Mouse (Mus musculus): Measurements from ENCODE around the gene Trim8. TPM values are rescaled to one million over a fixed set of nuclear protein-coding genes. Genes with fewer than 3 reads are reported as not detected.
A peak's percentile ranks its signal among the peaks of the same experiment; 100 is the strongest.

The Trim8 gene
- polyA plus RNA-seq, 1 experiment from 2014 or later = 31.7 TPM

- ATAC-seq (ENCODE audit: low FRiP score) (no peak), DNase-seq (ENCODE audit: low spot score, missing footprints) (peak; percentile 93)
- Histone ChIP-seq H3K4me3 (ENCODE audit: low read depth, low read length) (no peak overlapping the region), H3K27me3 (ENCODE audit: control insufficient read depth, insufficient read depth, low read length) (no peaks in the 10 kb centered on the region), H3K27ac (ENCODE audit: low read depth, low read length) (peak overlapping the region; percentile 96), H3K9ac (ENCODE audit: low read length) (peak overlapping the region; percentile 63), H3K36me3 (ENCODE audit: control insufficient read depth, insufficient read depth, low read length) (no peaks in the 10 kb centered on the region), H3K4me2 (peak overlapping the region; percentile 52), H3K9me3 (ENCODE audit: control insufficient read depth, low read length) (no peaks in the 10 kb centered on the region), H3K4me1 (ENCODE audit: control insufficient read depth, insufficient read depth, low read length) (peaks cover 89% of the 10 kb centered on the region)
- WGBS = 3% methylated on average over 8 of the region's 8 CpGs
These were observed 29.0 kb downstream of the Trim8 start for GRCm38 (mm10) chr19:46530449-46530990.

GRCm38 (mm10) chr19:46531071-46532030 lies 29.8 kb downstream of the Trim8 start:
- Histone ChIP-seq H3K4me1 (ENCODE audit: control insufficient read depth, insufficient read depth, low read length) (peaks cover 81% of the 10 kb centered on the region), H3K9me3 (ENCODE audit: control insufficient read depth, low read length) (no peaks in the 10 kb centered on the region), H3K27ac (ENCODE audit: low read depth, low read length) (peak overlapping the region; percentile 96), H3K4me2 (peak overlapping the region; percentile 26), H3K36me3 (ENCODE audit: control insufficient read depth, insufficient read depth, low read length) (no peaks in the 10 kb centered on the region), H3K9ac (ENCODE audit: low read length) (peak overlapping the region; percentile 63), H3K4me3 (ENCODE audit: low read depth, low read length) (no peak overlapping the region), H3K27me3 (ENCODE audit: control insufficient read depth, insufficient read depth, low read length) (no peaks in the 10 kb centered on the region)
- peak; percentile 93 for DNase-seq (ENCODE audit: low spot score, missing footprints)
- ATAC-seq (ENCODE audit: low FRiP score) = no peak
- WGBS = 3% methylated on average over 16 of the region's 16 CpGs

GRCm38 (mm10) chr19:46532031-46532688 lies 30.7 kb downstream of the Trim8 start:
- no peak overlapping the region for H3K4me2 ChIP-seq
- no peak for ATAC-seq (ENCODE audit: low FRiP score)
- H3K4me1 ChIP-seq (ENCODE audit: control insufficient read depth, insufficient read depth, low read length) = peaks cover 75% of the 10 kb centered on the region
- H3K4me3 ChIP-seq (ENCODE audit: low read depth, low read length) = no peak overlapping the region
- peak overlapping the region; percentile 25; the same call in 1 of the 2 replicates for H3K27ac ChIP-seq (ENCODE audit: low read depth, low read length)
- no peak for DNase-seq (ENCODE audit: low spot score, missing footprints)
- H3K36me3 ChIP-seq (ENCODE audit: control insufficient read depth, insufficient read depth, low read length) = no peaks in the 10 kb centered on the region
- H3K9ac ChIP-seq (ENCODE audit: low read length) = 0 out of 2 replicates have a peak overlapping the region, but pooled peaks have one; percentile 39
- WGBS = 8% methylated on average over 10 of the region's 10 CpGs
- H3K27me3 ChIP-seq (ENCODE audit: control insufficient read depth, insufficient read depth, low read length) = no peaks in the 10 kb centered on the region
- no peaks in the 10 kb centered on the region for H3K9me3 ChIP-seq (ENCODE audit: control insufficient read depth, low read length)

GRCm38 (mm10) chr19:46533066-46533465 lies 31.6 kb downstream of the Trim8 start:
- no peaks in the 10 kb centered on the region for H3K36me3 ChIP-seq (ENCODE audit: control insufficient read depth, insufficient read depth, low read length)
- H3K4me1 ChIP-seq (ENCODE audit: control insufficient read depth, insufficient read depth, low read length) = peaks cover 67% of the 10 kb centered on the region
- H3K9ac ChIP-seq (ENCODE audit: low read length) = peak overlapping the region; percentile 39; the same call in 1 of the 2 replicates
- H3K4me3 ChIP-seq (ENCODE audit: low read depth, low read length) = no peak overlapping the region
- 28% methylated on average over 4 of the region's 4 CpGs for WGBS
- H3K9me3 ChIP-seq (ENCODE audit: control insufficient read depth, low read length) = no peaks in the 10 kb centered on the region
- no peak overlapping the region for H3K4me2 ChIP-seq
- no peaks in the 10 kb centered on the region for H3K27me3 ChIP-seq (ENCODE audit: control insufficient read depth, insufficient read depth, low read length)
- no peak for ATAC-seq (ENCODE audit: low FRiP score)
- no peak for DNase-seq (ENCODE audit: low spot score, missing footprints)
- H3K27ac ChIP-seq (ENCODE audit: low read depth, low read length) = peak overlapping the region; percentile 41

- no peaks in the 10 kb centered on the region for H3K36me3 ChIP-seq (ENCODE audit: control insufficient read depth, insufficient read depth, low read length)
- H3K27ac ChIP-seq (ENCODE audit: low read depth, low read length) = 0 out of 2 replicates have a peak overlapping the region, but pooled peaks have one; percentile 46
- DNase-seq (ENCODE audit: low spot score, missing footprints) = peak; percentile 85
- H3K4me2 ChIP-seq = no peak overlapping the region
- no peaks in the 10 kb centered on the region for H3K27me3 ChIP-seq (ENCODE audit: control insufficient read depth, insufficient read depth, low read length)
- no peak overlapping the region for H3K9ac ChIP-seq (ENCODE audit: low read length)
- WGBS = 57% methylated on average over 5 of the region's 5 CpGs
- no peaks in the 10 kb centered on the region for H3K9me3 ChIP-seq (ENCODE audit: control insufficient read depth, low read length)
- no peak overlapping the region for H3K4me3 ChIP-seq (ENCODE audit: low read depth, low read length)
- peaks cover 62% of the 10 kb centered on the region for H3K4me1 ChIP-seq (ENCODE audit: control insufficient read depth, insufficient read depth, low read length)
- ATAC-seq (ENCODE audit: low FRiP score) = no peak
These were observed 32.0 kb downstream of the Trim8 start for GRCm38 (mm10) chr19:46533525-46533924.

- ATAC-seq (ENCODE audit: low FRiP score) (no peak), DNase-seq (ENCODE audit: low spot score, missing footprints) (peak; percentile 51)
- H3K4me1 ChIP-seq (ENCODE audit: control insufficient read depth, insufficient read depth, low read length) = peaks cover 51% of the 10 kb centered on the region
- H3K9ac ChIP-seq (ENCODE audit: low read length) = no peak overlapping the region
- 44% methylated on average over 6 of the region's 6 CpGs for WGBS
- no peak overlapping the region for H3K4me3 ChIP-seq (ENCODE audit: low read depth, low read length)
- no peak overlapping the region for H3K27ac ChIP-seq (ENCODE audit: low read depth, low read length)
- H3K4me2 ChIP-seq = no peak overlapping the region
- no peaks in the 10 kb centered on the region for H3K9me3 ChIP-seq (ENCODE audit: control insufficient read depth, low read length)
- no peaks in the 10 kb centered on the region for H3K27me3 ChIP-seq (ENCODE audit: control insufficient read depth, insufficient read depth, low read length)
- no peaks in the 10 kb centered on the region for H3K36me3 ChIP-seq (ENCODE audit: control insufficient read depth, insufficient read depth, low read length)
These were observed 33.1 kb downstream of the Trim8 start for GRCm38 (mm10) chr19:46534542-46535098.

GRCm38 (mm10) chr19:46537357-46537756 lies 35.9 kb downstream of the Trim8 start:
- H3K27me3 ChIP-seq (ENCODE audit: control insufficient read depth, insufficient read depth, low read length) = no peaks in the 10 kb centered on the region
- peaks cover 15% of the 10 kb centered on the region for H3K36me3 ChIP-seq (ENCODE audit: control insufficient read depth, insufficient read depth, low read length)
- no peak for ATAC-seq (ENCODE audit: low FRiP score)
- no peak overlapping the region for H3K4me3 ChIP-seq (ENCODE audit: low read depth, low read length)
- H3K4me2 ChIP-seq = no peak overlapping the region
- 94% methylated on average over 9 of the region's 9 CpGs for WGBS
- no peak overlapping the region for H3K9ac ChIP-seq (ENCODE audit: low read length)
- H3K9me3 ChIP-seq (ENCODE audit: control insufficient read depth, low read length) = no peaks in the 10 kb centered on the region
- H3K4me1 ChIP-seq (ENCODE audit: control insufficient read depth, insufficient read depth, low read length) = peaks cover 24% of the 10 kb centered on the region
- H3K27ac ChIP-seq (ENCODE audit: low read depth, low read length) = no peak overlapping the region
- DNase-seq (ENCODE audit: low spot score, missing footprints) = no peak

- 91% methylated on average over 6 of the region's 6 CpGs for WGBS
- peaks cover 15% of the 10 kb centered on the region for H3K4me1 ChIP-seq (ENCODE audit: control insufficient read depth, insufficient read depth, low read length)
- H3K27me3 ChIP-seq (ENCODE audit: control insufficient read depth, insufficient read depth, low read length) = no peaks in the 10 kb centered on the region
- DNase-seq (ENCODE audit: low spot score, missing footprints) (no peak), ATAC-seq (ENCODE audit: low FRiP score) (no peak)
- H3K4me3 ChIP-seq (ENCODE audit: low read depth, low read length) = no peak overlapping the region
- no peak overlapping the region for H3K4me2 ChIP-seq
- no peak overlapping the region for H3K27ac ChIP-seq (ENCODE audit: low read depth, low read length)
- no peaks in the 10 kb centered on the region for H3K9me3 ChIP-seq (ENCODE audit: control insufficient read depth, low read length)
- peaks cover 15% of the 10 kb centered on the region for H3K36me3 ChIP-seq (ENCODE audit: control insufficient read depth, insufficient read depth, low read length)
- no peak overlapping the region for H3K9ac ChIP-seq (ENCODE audit: low read length)
These were observed 36.7 kb downstream of the Trim8 start for GRCm38 (mm10) chr19:46538213-46538612.
